Mouse (Mus musculus): ENCODE data around the gene Sele.
"Not testable (repeated sequence)": the region's sequence is repeated elsewhere in the genome, so short reads cannot be mapped to it uniquely, and the experiment has no call there.

The Sele gene

GRCm38 (mm10) chr1:164047934-164048333, at the start of gene Sele:
Gene Sele, plus strand, starts transcription at chr1:164048234.
- no peak for DNase-seq (ENCODE audit: low read depth, low spot score)

DNA sequence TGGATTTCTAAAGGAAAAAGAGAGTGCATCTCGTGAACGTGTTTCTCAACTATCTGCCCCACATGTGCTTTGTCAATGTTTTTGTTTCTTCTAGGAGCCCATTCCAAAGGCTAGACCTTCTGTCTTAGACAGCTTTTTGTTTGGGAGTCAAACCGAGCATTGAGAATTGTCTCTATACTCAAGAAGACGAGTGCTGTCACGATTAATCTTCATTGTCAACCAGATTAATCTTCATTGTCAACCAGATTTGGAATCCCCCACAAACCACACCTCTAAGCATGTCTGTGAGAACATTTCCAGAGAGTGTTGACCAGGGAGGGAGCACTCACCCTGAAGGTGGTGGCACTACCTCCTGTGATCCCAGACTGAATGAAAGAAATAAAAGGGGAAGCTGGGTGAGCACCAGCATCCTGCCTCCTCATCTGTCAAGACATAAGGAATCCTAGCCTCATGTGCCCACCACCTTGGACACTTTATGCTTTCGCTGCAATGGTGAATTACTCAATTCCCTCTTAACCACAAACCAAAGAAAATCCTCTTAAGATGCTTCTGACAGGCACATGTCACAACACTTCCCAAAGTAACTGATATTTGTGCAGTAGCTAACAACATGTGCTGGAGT, 46.1 kb upstream of the Sele start:
- no peak for DNase-seq (ENCODE audit: low read depth, low spot score)

GRCm38 (mm10) chr1:164004311-164004710, 43.7 kb upstream of the Sele start:
- DNase-seq (ENCODE audit: low read depth, low spot score): no peak

GRCm38 (mm10) chr1:164009235-164009634, 38.8 kb upstream of the Sele start:
- DNase-seq (ENCODE audit: low read depth, low spot score): no peak

DNA sequence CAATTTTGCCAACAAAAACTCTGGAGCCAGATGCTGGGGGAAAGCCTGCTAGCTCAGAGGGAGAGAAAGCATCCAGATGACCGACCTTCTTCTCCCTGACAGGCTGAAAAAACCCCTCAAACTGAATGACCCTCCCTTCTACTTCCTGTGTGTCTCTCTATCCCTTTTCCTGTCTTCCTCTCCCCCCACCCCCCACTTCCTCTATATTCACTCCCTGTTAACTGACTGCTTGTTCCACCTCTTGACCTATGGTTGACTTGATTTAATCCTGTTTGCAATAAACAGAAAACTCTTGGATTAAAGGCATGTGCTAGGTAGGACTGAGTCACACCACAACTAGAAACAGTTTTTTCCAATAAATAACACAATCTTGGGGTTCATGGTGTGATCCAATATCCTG, 33.4 kb upstream of the Sele start:
- no peak for DNase-seq (ENCODE audit: low read depth, low spot score)

DNA sequence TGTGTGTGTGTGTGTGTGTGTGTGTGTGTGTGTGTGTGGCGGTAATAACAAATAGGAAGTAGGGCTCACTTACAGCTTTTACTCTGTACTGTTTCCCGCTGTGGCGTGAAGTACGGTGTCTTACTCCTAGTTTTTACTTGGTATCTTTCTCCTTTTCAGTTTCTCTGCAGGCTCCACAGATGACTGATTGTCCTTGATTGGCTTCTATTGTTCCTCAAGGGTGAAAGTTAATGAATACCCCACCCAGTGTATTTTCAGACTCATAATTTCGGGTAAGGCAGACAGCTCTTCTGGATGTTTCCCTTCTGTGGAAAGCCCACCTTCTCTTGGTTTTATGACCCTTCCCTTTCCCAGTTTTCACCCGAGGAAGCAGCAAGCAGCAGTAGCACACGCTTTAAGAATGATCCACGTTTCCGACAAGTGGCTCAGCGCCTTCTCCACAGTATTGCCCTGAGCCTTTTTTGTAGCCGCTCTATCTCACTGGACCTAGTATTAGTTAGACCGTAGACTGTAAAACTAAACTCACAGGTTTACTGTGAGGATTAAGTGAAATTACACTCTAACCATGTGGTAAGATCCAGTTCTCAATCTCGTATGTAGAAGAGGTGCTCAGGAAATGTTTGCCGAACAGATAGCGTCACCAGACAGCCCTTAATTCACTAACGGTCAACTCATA, 29.7 kb upstream of the Sele start:
- no peak for DNase-seq (ENCODE audit: low read depth, low spot score)

GRCm38 (mm10) chr1:164019789-164020188, 28.2 kb upstream of the Sele start:
- no peak for DNase-seq (ENCODE audit: low read depth, low spot score)

DNA sequence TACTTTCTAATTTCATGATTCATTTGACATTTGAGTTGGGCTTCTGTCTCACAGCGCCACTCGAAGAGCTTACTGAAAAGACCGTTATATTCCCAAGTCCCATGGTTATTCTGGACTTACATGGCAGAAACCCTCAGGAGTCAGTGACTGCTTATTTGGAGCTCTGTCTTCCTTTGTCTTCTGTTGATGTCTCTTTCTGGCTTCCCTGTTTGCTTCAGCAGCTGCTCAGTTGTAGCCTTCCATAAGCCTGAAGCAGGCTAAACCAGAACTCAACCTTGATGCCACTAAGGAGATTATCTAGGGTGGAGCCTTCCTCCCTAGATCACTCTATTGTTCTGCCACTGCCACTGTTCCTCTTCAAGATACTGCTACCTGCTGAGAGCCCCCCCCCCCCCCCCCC, 27.3 kb upstream of the Sele start:
- DNase-seq (ENCODE audit: low read depth, low spot score): not testable (repeated sequence)

DNA sequence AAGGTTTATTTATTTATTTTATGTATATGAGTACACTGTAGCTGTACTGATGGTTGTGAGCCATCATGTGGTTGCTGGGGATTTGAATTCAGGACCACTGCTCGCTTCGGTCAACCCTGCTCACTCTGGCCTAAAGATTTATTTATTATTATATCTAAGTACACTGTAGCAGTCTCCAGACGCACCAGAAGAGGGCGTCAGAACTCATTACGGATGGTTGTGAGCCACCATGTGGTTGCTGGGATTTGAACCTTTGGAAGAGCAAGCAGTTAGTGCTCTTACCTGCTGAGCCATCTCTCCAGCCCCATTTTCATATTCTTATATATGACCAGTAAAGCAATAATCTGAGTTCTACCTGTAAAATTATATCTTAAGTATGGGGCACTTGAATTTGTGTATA, 25.9 kb upstream of the Sele start:
- DNase-seq (ENCODE audit: low read depth, low spot score): not testable (repeated sequence)

GRCm38 (mm10) chr1:164025685-164026084, 22.3 kb upstream of the Sele start:
- no peak for DNase-seq (ENCODE audit: low read depth, low spot score)

DNA sequence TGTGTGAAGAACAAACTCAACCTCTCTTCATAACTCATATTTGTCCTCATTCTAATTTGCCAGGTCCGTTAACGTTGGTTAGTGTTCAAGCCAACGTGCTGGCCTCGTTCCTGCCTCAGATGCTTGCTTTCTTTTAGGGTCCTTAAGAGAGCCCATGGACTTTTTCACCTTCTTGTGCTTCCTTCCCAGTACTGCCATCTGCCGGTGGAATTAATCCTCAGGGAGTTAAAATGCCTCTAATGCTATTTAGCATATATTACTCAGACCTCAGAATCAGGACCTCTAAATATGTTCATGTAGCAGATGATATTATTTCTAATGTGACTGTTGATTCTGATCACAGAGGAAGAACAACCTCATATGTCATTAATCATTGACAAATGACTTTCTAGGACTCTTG, 20.6 kb upstream of the Sele start:
- no peak for DNase-seq (ENCODE audit: low read depth, low spot score)

- DNase-seq (ENCODE audit: low read depth, low spot score): no peak
These were observed 7.5 kb upstream of the Sele start for GRCm38 (mm10) chr1:164040385-164041135.

DNA sequence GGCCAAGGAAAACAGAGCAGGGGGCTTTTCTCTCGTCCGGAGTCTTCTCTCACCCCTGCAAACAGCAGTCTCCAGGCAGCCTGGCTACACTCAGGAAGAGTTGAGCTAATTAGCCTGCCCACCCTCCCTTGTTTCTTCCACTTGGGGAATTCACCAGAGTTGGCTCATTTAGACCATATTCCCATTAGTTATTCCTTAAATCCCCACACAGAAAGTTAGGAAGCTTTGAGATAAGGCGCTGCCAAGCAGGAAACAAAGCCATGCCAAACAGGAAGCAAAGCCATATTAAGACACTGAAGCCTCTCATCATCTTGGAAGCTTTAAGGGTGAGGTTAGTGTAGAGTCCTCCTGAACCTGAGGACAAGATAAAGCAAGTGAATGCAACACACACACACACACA, 4.5 kb upstream of the Sele start:
- DNase-seq (ENCODE audit: low read depth, low spot score): no peak

GRCm38 (mm10) chr1:164053561-164053960, 5.5 kb downstream of the Sele start:
- no peak for DNase-seq (ENCODE audit: low read depth, low spot score)

GRCm38 (mm10) chr1:164054800-164055199, 6.8 kb downstream of the Sele start:
- DNase-seq (ENCODE audit: low read depth, low spot score): no peak

GRCm38 (mm10) chr1:164060071-164060470, 12.0 kb downstream of the Sele start:
- no peak for DNase-seq (ENCODE audit: low read depth, low spot score)

DNA sequence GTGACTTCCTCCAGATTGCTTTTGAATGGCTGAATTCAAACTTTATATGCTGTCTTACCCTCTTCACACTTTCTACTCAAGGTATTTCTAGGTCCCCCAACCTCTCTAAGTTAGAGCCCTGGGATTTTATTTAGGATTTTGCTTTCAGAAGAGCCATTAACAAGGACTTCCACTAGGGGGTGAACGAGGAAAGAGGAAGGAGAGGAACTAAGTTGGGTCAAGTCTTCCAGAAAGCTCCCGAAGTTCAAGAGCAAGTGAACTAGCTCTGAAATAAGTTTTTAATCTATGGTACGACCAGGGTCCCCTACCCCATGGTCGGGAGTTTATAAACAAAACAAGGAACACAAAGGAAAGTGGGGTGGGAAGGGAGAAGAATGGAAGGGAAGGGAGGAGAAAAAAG, 13.2 kb downstream of the Sele start:
- no peak for DNase-seq (ENCODE audit: low read depth, low spot score)

DNA sequence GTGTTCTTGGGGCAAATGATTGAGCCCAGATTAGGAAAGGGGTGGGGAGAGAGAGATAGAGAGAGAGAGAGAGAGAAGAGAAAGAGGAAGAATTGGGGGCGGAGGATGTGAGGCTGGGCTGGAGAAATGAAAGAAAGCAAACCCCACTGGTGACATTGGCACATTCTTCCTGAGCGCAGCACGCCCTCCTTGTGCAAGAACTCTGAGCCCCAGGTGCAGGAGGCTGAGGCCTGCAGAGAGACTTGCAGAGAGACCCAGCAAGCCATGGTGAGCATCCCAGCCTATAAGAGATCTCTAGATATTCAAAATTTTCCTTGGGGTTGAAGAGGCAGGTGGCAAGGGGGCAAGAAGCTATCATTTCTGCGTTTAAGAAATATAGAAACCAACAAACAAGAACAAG, 13.9 kb downstream of the Sele start, which contains the start of gene Sell:
Gene Sell, plus strand, starts transcription at position 58 of the 400 bp plus-strand sequence.
- no peak for DNase-seq (ENCODE audit: low read depth, low spot score)

DNA sequence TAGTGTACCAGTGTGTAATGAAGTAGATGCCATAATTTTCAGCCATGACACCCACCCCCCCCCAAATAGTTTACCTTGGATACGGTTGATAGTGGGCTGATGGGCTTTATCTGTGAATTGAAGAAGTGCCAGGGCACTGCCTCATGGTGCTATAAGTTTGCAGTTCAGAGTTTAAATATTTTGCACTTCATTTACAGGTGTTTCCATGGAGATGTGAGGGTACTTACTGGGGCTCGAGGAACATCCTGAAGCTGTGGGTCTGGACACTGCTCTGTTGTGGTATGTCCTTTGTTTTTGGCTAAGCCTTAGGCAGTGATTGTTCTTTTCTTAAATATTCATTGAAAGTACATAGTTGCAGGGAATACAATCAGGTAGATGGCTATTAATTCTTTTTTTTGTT, 14.8 kb downstream of the Sele start:
- DNase-seq (ENCODE audit: low read depth, low spot score): no peak

GRCm38 (mm10) chr1:164063745-164064144, 15.7 kb downstream of the Sele start:
- DNase-seq (ENCODE audit: low read depth, low spot score): no peak

DNA sequence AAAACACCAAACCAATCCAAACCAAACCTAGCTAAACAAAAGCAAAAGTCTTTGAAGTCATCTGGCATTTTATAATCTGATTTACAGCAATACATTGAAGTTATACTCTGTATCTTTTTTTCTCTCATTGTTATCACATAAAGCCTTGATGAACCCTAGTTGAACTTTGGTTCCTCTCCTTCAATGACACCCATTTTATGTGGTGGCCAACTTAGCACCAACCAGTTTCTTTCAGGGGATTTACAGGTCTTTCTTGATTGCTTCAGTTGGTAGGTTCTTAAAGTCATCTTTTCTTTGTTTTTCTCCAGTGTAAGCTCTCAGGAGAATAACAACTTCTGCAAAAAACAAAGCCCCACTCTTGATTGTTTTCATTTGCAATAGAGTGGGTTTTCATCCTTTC, 21.2 kb downstream of the Sele start:
- no peak for DNase-seq (ENCODE audit: low read depth, low spot score)

DNA sequence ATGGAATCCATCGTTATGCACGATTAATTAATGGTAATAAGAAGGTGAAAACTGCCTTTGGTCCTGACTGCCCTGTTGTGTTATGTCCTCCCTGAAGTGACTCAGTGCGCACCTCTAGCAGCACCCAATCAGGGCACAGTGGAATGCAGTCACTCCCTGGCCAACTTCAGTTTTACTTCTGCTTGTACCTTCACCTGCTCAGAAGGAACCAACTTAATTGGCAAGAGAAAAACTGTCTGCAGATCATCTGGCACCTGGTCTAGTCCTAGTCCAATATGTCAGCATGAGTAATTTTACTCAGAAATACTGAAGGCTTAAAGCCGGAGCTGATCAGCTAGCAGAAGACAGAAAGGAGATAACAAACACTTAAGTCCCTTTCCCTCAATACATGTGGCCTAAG, 22.4 kb downstream of the Sele start:
- no peak for DNase-seq (ENCODE audit: low read depth, low spot score)

DNA sequence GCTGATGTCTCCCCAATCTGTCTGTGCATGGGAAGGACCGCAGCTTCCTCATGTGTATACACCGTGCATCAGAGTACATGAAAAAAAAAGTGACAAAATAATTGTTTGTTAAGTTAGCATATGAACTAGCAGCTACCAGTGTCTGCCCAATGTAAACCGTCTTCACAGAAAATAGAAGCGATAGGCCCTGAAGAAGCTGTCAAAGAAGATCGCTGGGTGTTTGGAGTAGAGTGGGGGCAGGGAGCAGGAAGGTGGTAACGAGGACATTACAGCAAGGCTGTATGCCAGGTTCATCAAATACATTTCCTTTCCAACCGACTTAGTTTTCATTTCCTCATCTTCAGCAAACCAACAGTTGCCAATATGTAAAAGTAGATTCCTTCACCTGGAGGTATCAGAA, 23.1 kb downstream of the Sele start:
- DNase-seq (ENCODE audit: low read depth, low spot score): no peak

All from brain, embryonic 18.5 days (tissue).